Mouse (Mus musculus) thymus, adult 2 months (tissue): ENCODE measurements around the gene Cerk.

Experiments used
- CTCF ChIP-seq: fragments of 200-500 bp; IDR thresholded peaks from 2 replicates; pipeline ENCODE4 v1.5.1; 2012; ENCODE audit warnings: mild to moderate bottlenecking, control low read depth, low read length, moderate library complexity, borderline replicate concordance; ENCODE audit not compliant: control insufficient read depth, poor library complexity, insufficient read depth; ENCODE audit errors: extremely low read depth
- POLR2A ChIP-seq: fragments of 200-500 bp; IDR thresholded peaks from 2 replicates; pipeline ENCODE4 v1.6.1; 2012; ENCODE audit warnings: mild to moderate bottlenecking, low read length, control low read depth, moderate library complexity; ENCODE audit not compliant: control insufficient read depth, poor library complexity, insufficient read depth; ENCODE audit errors: extremely low read depth

GRCm38 (mm10) chr15:86173136-86173985 lies 12.6 kb downstream of the Cerk start:
- no peak for TF ChIP-seq CTCF
- TF ChIP-seq POLR2A, result peak; percentile 37; the same call in 1 of the 2 replicates
